Mouse (Mus musculus) left cerebral cortex, postnatal 10 days (tissue): ENCODE data around the gene Inafm1. TPM values are rescaled to one million over a fixed set of nuclear protein-coding genes. Genes with fewer than 3 reads are reported as not detected.
"Not testable (repeated sequence)": the region's sequence is repeated elsewhere in the genome, so short reads cannot be mapped to it uniquely, and the experiment has no call there.

Source experiments
- DNase-seq, 2 experiments: peaks; one replicate each; pipeline ENCODE4 v3.0.0; 2021 to 2022; ENCODE audit warnings: low spot score in 2 of 2, mixed read lengths in 1 of 2; ENCODE audit errors: extremely low spot score in 1 of 2
- intact Hi-C: fragments of 180-260 bp; cut with DNase I; formaldehyde crosslinking; loops from one replicate; pipeline ENCODE4 v1.15.1; 2025
- total RNA-seq, 2 experiments: library from RNA; stranded (reverse); gene quantifications; 2 replicates each; pipeline ENCODE4 v1.2.3; 2021

Inafm1 gene
- total RNA-seq, 2 experiments from 2014 or later = 33.0 to 35.6 TPM

- no peak for DNase-seq
- intact Hi-C loops = no loop called here
Measured at GRCm38 (mm10) chr7:16274922-16275890, 1.8 kb upstream of the Inafm1 start.

GRCm38 (mm10) chr7:16273766-16274140 is 336 bp upstream of the Inafm1 start:
- intact Hi-C loops = no loop called here
- peak; percentile 37 to 83 for DNase-seq

DNA sequence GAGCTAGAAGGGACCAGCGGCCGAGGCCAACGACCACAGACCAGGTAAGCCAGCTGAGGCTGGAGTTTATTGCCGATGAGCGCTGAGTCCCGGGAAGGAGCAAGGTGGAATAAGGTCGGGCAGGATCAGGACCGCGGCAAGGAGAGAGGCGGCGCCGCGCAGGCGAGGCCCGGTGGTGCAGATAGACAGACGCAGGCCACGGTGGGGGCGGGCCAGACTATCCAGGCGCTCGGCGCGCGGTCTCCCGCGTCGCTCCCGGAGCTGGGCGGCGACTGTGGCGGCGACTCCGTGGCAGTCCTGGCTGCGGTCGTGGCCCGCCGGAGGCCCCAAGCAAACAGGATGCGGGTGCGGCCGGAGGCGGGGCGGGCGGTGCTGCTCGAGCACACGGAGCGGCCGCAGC is 736 bp downstream of the Inafm1 start:
- intact Hi-C loops = no loop called here
- DNase-seq = peak; percentile 55 to 89

DNA sequence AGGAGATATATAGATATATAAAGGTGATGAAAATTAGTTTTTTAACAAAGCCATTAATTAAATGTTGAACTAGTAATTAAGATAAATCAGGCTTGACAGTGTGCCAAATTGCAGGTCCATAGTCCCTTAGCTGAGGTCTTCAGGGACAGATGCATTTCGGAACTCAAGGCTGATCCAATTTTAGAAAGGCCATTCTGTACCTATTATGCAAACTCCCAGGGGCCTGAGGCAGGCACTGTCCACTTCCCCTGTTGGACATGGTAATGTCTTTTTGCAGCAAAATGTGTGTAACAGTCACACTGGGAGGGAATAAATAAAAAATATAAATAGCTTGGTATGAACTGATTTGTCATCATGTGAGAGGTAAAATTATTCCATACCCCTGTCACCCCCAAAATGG is 2.3 kb downstream of the Inafm1 start:
- DNase-seq = no peak
- intact Hi-C loops = no loop called here

DNA sequence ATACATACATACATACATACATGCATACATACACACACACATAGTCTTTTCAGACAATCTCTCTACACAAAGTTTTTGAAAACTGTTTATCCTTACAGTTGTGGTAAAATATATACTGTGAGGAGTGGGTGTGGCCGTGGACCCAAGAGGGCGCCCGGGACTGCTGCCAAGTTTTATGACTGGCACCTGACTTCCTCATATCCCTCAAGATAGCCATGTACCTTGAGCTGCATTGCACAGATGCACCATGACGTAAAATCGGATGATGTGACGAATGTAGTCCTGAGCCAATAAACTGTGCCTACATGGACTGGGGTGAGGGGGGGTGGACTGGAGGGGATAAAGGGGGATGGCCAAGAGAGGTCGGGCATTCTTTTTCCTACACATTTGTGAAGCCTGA is 6.8 kb downstream of the Inafm1 start:
- DNase-seq = not testable (repeated sequence)
- intact Hi-C loops = loop anchor here (10.0 kb wide), 1 partner anchor 202 kb away; the partner anchor contains the start of gene Zfp541

GRCm38 (mm10) chr7:16265856-16266255 is 7.6 kb downstream of the Inafm1 start:
- intact Hi-C loops = loop anchor here (10.0 kb wide), 1 partner anchor 201 kb away; the partner anchor contains the start of gene Zfp541
- DNase-seq = no peak

DNA sequence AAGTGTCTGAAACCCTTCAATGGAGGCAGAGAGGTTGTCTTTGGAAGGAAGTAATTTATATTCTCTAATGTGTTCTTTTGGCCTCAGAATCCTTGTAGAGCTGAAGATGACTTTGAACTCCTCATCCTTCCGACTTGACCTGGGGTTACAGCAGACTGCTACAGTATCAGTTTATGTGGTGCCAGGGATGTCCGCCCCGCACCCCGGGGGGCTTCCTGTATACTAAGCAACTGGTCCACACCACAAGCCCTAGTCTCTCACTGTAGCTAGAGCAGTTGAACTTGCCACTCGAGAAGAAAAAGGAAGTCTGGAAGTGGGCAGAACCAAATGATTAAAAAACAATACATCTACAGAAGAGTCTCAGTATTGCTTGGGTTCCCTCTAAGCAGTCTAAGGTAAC is 9.6 kb downstream of the Inafm1 start:
- intact Hi-C loops = loop anchor here (2.0 to 10.0 kb wide), 2 partner anchors 71 to 199 kb away; partner anchors contain the start of gene Zfp541
- no peak for DNase-seq

DNA sequence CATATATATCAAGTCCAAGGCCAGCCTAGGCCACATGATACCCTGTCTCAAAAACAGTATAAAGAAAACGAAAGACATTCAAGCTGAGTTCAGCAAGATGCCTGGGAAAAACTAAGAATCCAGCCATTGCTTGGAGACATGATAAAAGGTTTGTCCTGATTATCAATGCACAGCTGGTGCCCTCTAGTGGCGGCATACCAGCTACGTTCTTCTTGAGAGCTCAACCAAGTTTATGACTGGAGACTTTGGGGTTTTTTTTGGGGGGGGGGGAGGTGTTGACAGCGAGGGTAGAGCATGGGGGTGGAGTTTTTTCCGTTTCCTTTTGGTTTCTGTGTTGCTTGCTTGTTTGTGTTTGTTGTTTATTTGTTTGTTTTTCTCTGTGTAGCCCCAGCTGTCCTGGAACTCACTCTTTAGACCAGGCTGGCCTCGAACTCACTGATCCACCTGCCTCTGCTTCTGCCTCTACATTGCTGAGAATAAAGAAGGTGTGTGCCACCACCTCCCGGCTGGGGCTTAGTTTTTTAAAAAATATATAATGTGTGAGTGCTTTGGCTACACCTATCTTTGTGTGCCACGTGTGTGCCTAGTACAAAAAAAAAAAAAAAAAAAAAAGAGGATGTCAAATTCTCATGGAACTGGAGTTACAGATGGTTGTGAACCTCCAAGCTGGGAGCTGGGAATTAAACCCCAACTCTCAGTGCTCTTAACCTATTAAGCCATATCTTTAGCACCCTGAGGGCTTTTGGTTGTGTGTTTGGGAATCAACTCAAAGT is 10.2 kb downstream of the Inafm1 start:
- DNase-seq = peak in 1 of 2 experiments; percentile 86
- intact Hi-C loops = loop anchor here (2.0 to 10.0 kb wide), 2 partner anchors 70 to 198 kb away; partner anchors contain the start of gene Zfp541

DNA sequence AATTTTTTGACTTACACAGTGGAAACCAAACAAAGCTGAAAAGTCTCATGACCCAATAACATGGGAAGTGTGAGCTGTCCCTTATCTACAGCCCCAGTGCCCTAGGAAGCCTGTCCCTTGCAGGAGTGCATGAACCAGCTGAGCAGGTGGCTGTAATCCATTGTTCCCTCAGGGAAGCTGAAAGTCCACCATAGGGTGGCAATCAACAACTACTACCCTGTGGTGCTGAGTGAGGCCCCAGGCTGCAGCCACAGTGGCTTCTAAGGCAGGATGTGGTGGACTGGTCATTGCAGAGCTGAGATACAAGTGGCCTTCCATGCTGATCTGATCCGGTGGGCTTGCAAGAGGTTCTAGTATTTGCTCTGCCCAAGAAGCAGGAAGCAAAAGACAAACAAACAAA is 12.3 kb downstream of the Inafm1 start:
- intact Hi-C loops = loop anchor here (10.0 kb wide), 1 partner anchor 196 kb away; the partner anchor contains the start of gene Zfp541
- DNase-seq = no peak

DNA sequence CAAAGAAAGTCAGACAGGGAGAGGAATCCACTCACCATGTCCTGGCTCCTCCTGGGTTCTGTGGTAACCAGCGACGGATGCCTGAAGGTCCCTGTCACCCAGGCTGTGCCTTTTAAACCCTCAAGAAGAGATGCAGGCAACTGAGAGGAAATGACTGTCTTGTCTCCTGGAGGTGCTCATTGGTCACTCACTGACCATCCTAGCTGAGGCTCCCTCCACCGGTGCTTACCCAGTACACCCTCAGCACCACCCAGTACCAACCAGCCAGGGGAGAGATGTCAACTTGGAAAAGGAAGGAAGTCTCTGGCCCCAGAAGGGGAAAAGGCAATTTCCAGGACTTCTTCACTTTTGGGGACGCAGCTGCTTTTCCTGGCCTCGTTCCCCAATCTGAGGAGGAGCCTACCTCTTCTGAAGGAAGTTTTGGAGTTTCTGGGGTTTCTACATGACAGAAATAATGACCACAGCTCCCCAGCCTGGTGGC is 14.3 kb downstream of the Inafm1 start, which contains the start of gene C5ar1:
Gene C5ar1 (minus strand): TSS at position 431 of the 481 bp plus-strand sequence.
- intact Hi-C loops = no loop called here
- no peak for DNase-seq

DNA sequence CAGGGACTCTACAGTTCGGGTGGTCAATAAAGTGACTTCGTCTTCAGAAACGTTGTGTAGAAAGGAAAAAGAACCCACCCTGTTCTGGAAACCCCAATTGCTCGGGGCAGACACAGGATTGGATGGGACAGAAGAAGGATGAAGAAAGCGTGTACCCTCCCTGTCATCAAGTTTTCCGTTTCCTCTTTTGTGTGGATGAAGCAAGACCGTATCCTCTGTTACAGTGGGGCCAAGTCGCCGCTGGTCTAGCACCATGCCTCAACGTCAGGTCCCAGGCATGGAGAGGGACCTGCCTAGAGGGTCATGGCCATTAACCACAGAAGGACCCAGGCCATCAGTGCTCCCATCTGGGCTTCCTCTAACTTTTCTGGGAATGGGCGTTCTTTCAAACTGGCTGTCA is 15.6 kb downstream of the Inafm1 start:
- intact Hi-C loops = no loop called here
- DNase-seq = no peak

DNA sequence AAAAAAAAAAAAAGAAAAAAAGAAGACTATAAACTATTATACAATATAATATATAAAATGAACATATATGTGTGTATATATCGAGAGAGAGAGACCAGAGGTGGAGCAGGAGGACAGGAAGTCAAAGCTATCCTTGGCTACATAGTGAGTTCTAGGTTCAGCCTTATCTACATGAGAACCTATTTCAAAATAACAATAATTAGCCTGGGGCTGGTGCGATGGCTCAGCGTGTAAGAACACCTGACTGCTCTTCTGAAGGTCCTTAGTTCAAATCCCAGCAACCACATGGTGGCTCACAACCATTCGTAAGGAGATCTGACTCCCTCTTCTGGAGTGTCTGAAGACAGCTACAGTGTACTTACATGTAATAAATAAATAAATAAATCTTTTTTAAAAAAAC is 17.5 kb downstream of the Inafm1 start:
- intact Hi-C loops = not testable (repeated sequence)

GRCm38 (mm10) chr7:16254195-16254594 is 19.2 kb downstream of the Inafm1 start:
- intact Hi-C loops = no loop called here
- no peak for DNase-seq

More for the DNA sequence above, 17.5 kb downstream of the Inafm1 start:
- not testable (repeated sequence) for DNase-seq

- intact Hi-C loops = no loop called here
- no peak for DNase-seq
Measured at GRCm38 (mm10) chr7:16250687-16251086, 22.7 kb downstream of the Inafm1 start.

- DNase-seq = no peak
- intact Hi-C loops = no loop called here
Measured at GRCm38 (mm10) chr7:16245958-16246357, 27.5 kb downstream of the Inafm1 start.

- intact Hi-C loops = no loop called here
- peak; percentile 17 to 31 for DNase-seq
Measured at GRCm38 (mm10) chr7:16244067-16244466, 29.4 kb downstream of the Inafm1 start, which contains the start of gene C5ar2. TSS of gene C5ar2 (minus strand) at chr7:16244154.

DNA sequence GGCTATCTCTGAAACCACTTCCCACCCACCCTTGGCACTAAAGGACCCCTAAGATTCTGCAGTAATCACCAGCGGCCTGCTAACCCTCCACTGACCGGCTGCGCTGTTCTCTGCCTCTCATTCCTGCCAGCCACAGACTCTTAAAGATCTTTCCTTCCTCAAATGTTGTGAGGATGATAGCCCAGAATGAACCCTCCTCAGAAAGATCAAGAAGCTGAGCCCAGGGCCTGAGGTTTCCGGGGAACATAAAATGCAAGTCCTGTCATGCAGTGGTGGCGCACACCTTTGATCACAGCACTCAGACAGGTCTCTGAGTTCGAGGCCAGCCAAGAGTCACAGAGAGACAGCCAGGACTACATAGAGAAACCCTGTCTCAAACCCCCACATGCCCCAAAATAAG is 31.2 kb downstream of the Inafm1 start:
- DNase-seq = no peak
- intact Hi-C loops = no loop called here

DNA sequence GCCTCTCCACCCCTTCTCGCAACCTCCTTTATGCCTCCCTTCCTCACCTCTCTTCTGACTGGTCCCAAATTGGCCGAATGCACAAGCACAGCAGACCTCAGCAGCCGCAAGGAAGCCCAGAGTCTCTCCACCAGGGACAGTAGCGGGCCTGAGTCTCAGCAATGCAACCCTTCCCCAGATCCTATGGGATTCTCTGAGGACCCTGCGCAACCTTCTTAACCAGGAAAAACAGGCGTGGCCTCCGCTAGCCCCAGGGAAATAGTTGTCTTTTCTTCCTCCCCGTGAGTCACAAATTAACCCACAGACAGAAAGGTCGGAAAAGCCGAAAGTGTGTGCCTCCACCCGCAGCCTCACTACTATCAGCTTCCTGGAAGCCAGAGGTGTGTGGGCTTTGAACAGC is 31.6 kb downstream of the Inafm1 start:
- intact Hi-C loops = no loop called here

GRCm38 (mm10) chr7:16240978-16241303 is 32.5 kb downstream of the Inafm1 start:
- intact Hi-C loops = no loop called here
- no peak for DNase-seq

More for the DNA sequence above, 31.6 kb downstream of the Inafm1 start:
- DNase-seq = no peak
